Mouse (Mus musculus) bone marrow macrophage, adult 2 months (primary cell): ENCODE results near the gene Upk1a.
A peak's percentile ranks its signal among the peaks of the same experiment; 100 is the strongest.

Source experiments
- CTCF ChIP-seq: IDR thresholded peaks from 2 replicates; pipeline ENCODE4 v1.5.1; 2012; ENCODE audit warnings: low read depth, mild to moderate bottlenecking, low read length, moderate library complexity
- POLR2A ChIP-seq: IDR thresholded peaks from 2 replicates; pipeline ENCODE4 v1.6.1; 2012; ENCODE audit warnings: mild to moderate bottlenecking, low read depth, low read length, borderline replicate concordance

DNA sequence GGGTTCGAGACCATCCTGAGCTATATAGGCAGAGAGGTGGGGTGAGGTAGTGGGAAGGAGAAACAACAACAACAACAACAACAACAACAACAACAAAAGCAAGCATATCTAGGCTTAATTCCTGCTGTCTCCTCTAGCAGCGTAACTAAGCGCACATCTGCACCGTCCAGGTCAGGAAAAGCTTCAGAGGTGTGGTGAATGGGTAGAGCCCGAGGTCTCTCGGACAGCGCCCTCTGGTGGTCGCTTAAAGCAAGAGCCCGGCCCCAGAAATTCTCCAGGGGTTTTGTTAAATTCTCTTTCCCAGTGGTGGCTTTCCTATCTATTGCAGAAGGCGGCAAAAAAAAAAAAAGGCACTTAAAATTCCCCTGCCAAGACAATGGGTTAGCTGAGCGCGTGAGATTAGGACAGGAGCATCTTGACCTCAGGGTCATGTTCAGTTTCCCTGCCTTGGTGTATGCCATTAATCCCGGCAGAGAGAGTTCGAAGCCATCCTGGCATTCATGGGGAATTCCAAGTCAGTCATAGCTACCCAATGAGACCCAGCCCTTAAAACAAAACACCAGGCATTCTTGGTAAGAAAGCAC is 974 bp upstream of the Upk1a start:
- TF ChIP-seq CTCF = peak; percentile 94
- no peak for TF ChIP-seq POLR2A
